Mouse (Mus musculus): ENCODE data around the gene Smagp. TPM values are rescaled to one million over a fixed set of nuclear protein-coding genes. Genes with fewer than 3 reads are reported as not detected.

Gene Smagp
- total RNA-seq, 2 experiments from 2014 or later: 13.7 to 15.8 TPM

- peak; percentile 22 to 34 for DNase-seq
- intact Hi-C loops (cut with DNase I): no loop called here
These were observed 29.5 kb upstream of the Smagp start for GRCm38 (mm10) chr15:100666219-100666696.

- DNase-seq: no peak
- intact Hi-C loops (cut with DNase I): no loop called here
These were observed 28.9 kb upstream of the Smagp start for GRCm38 (mm10) chr15:100665411-100666218.

DNA sequence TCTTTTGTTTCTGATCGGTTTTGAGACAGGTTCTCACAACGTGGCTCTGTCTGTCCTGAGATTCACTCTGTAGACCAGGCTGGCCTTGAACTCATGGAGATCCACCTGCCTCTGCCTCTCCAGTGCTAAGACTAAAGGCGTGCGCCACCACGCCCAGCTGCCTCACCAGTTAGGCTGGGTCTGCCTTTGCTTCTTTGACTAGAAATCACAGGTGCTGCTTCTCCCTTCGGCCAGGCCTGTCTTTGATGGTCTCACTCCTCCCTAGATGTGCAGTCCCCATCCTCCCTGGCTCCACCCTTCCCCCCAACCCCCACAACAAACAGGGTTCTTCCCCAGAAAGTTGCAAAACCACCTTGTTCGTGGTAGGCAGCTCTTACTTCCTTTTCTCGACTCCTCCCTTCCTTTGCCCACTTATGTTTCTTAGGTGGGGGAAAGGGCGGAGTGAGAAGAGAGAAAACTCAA lies 28.1 kb upstream of the Smagp start:
- intact Hi-C loops (cut with DNase I): no loop called here
- DNase-seq: no peak

GRCm38 (mm10) chr15:100660805-100661204 lies 24.1 kb upstream of the Smagp start:
- DNase-seq: no peak
- intact Hi-C loops (cut with DNase I): no loop called here

- intact Hi-C loops (cut with DNase I): no loop called here
- DNase-seq: no peak
These were observed 23.6 kb upstream of the Smagp start for GRCm38 (mm10) chr15:100660306-100660705.

GRCm38 (mm10) chr15:100655201-100655600 lies 18.5 kb upstream of the Smagp start:
- intact Hi-C loops (cut with DNase I): no loop called here
- no peak for DNase-seq

DNA sequence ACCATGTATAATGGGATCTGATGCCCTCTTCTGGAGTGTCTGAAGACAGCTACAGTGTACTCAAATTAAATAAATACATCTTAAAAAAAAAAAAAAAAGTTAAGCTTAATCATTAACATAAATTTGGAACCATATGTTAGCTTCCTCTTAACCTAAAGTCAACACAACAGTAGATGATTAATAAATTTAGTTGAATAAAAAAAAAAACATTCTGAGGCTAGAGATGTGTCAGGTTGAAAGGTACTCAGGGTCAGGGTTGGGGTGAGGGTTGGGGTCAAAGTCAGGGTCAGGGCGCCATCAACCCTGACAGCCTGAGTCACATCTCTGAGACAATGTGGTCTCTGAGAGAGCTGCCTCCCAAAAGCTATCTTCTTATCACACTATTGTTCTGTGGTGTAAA lies 17.5 kb upstream of the Smagp start:
- intact Hi-C loops (cut with DNase I): no loop called here
- no peak for DNase-seq

GRCm38 (mm10) chr15:100651610-100652009 lies 14.9 kb upstream of the Smagp start:
- intact Hi-C loops (cut with DNase I): no loop called here
- DNase-seq: no peak

GRCm38 (mm10) chr15:100650111-100650510 lies 13.4 kb upstream of the Smagp start:
- no peak for DNase-seq
- intact Hi-C loops (cut with DNase I): no loop called here

DNA sequence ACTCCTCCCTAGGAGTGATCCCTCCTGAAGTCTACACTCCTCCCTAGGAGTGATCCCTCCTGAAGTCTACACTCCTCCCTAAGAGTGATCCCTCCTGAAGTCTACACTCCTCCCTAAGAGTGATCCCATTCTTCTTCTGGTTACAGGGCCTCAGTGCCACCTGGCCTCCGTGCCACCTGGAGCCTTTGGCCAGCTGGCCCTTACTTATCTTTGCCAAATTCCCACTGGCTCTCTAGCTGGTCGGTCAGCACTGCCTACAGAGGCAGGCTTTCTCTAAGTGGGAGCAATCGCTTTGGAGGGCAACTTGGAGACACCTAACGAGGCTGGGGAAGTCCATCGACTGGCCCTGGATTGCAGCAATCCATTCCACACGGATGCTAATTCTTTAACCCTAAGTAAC lies 9.4 kb upstream of the Smagp start:
- no peak for DNase-seq

DNA sequence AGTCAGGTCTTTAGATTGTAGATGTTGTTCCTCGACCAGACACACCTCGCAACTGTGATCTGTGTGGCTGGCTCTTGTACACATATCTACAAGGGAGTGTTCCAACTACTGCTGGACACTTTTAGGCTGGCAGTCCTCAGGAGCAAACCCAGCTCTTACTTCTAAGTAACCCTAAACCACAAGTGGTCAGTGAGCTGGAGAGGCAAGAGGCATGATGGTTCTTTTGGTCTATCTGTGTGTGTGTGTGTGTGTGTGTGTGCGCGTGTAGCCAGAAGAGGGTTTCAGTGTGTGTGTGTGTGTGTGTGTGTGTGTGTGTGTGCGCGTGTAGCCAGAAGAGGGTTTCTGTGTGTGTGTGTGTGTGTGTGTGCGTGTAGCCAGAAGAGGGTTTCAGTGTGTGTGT lies 5.7 kb upstream of the Smagp start:
- intact Hi-C loops (cut with DNase I): no loop called here
- no peak for DNase-seq

More for the DNA sequence above, 9.4 kb upstream of the Smagp start:
- intact Hi-C loops (cut with DNase I): no loop called here

- DNase-seq: no peak
- intact Hi-C loops (cut with DNase I): no loop called here
These were observed 4.6 kb upstream of the Smagp start for GRCm38 (mm10) chr15:100641226-100641810.

DNA sequence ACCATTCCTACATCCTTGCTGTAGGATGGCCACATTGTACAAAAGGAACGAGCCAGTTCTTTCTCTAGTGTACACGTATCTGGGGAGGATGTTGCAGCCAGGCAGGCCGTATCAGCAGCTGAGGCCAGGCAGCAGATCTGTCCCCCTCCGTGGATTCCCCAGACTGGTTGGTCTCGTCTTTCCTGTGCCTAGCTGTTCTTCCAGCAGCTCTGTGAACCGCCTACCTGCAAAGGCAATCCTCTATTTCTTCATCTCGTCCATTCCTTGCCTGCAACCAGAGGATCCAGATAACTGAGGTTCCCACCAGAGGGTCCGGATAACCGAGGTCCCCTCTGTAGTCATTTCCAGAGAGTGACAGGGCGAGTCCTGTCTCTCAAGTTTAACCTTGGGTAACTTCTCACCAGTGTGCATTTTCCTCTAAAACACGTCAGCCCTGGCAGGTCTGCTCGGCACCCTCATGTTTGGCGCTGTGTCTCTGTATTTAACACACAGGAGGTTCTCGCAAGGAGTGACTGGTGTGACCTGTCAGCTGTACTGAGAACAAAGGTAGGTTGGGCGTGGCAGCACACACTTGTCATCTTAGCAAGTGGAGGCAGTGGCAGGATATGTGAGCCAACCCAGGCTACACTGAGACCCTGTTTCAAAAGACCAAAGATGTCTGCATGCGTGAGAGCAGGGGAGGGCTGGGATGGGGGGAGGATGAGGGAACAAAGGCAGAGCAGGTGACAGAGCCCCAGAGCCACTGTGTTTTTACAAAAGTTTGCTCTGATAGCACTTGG lies 3.4 kb upstream of the Smagp start:
- no peak for DNase-seq
- intact Hi-C loops (cut with DNase I): no loop called here

DNA sequence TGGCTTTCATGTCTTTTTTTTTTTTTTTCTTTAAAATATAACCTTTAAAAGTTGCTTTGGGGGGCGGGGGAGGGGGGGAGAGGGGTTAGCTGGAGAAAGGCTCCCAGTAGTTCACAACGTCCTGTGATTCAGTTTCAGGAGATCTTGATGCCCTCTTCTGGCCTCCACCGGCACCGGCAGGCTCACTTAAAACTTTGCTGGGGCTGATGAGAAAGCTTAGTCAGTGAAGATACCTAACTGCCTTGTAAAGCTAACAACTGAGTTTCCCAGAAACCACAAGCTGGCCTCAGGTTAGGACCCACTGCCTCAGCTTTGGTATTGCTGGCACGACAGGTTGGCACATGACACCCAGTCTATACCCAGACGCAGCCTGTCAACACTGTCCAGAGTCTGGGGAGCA lies 921 bp upstream of the Smagp start:
- DNase-seq: peak in 1 of 2 experiments; percentile 47
- intact Hi-C loops (cut with DNase I): loop anchor here (1.0 kb wide), 1 partner anchor 100 kb away; no protein-coding TSS in a partner anchor

DNA sequence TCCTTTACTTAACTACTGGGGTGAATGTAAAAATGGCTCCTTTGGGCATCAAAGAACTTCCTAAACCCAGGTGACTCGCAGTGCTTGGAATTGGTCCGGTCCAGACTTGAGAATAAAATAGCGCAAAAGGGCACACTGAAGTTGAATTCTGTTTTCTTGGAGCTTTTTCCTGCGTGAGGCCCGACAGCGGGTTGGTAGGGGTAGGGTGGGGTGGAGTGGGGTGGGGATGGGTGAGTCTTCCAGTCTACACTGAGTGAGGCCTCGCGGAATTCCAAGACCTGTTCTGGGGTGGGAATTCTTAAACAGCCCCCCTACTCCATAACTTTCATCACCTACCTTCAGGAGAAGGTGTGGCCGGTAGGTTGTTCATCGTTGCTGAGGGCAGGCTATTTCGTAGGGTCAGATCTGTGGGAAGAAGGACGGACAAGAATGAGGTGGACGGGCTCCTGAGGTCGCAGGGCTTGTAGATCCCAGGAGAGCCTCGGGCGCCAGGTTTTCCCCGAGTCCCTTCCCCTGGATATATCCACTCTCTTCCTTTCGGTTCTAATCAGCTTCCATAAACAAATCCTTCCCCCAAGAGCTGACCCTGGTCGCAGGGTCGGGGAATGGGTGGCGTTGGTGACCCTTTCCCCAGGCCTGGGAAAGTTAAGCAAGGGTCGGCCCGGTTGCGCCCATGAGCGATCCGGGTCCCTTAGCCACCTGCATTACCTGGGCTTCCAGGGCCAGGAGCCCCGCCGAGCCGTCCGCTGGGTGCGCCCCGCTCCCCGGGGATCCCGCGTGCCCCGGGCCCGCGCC lies 692 bp downstream of the Smagp start:
- intact Hi-C loops (cut with DNase I): no loop called here
- no peak for DNase-seq

DNA sequence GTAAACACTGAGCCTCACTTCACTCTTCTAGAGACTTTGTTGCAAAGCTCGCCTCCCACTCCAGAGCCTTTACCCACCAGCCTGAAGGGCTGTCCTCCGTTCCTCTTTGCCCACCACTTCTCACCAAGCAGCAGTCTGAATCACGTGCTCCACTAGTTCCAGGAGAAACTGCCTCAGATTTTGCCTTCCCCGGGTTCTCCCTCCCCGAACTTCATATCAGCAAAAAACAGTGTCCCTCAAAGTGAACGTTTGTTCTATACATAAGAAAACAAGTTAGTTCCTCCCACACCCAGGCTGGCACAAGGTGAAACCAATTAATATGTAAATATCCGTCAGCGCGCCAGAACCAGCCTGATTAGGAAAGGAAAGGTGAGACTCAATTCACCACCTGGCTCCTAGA lies 1.5 kb downstream of the Smagp start:
- intact Hi-C loops (cut with DNase I): no loop called here
- no peak for DNase-seq

GRCm38 (mm10) chr15:100633341-100633740 lies 3.4 kb downstream of the Smagp start:
- intact Hi-C loops (cut with DNase I): no loop called here
- no peak for DNase-seq

GRCm38 (mm10) chr15:100632323-100632722 lies 4.4 kb downstream of the Smagp start:
- intact Hi-C loops (cut with DNase I): no loop called here
- no peak for DNase-seq

DNA sequence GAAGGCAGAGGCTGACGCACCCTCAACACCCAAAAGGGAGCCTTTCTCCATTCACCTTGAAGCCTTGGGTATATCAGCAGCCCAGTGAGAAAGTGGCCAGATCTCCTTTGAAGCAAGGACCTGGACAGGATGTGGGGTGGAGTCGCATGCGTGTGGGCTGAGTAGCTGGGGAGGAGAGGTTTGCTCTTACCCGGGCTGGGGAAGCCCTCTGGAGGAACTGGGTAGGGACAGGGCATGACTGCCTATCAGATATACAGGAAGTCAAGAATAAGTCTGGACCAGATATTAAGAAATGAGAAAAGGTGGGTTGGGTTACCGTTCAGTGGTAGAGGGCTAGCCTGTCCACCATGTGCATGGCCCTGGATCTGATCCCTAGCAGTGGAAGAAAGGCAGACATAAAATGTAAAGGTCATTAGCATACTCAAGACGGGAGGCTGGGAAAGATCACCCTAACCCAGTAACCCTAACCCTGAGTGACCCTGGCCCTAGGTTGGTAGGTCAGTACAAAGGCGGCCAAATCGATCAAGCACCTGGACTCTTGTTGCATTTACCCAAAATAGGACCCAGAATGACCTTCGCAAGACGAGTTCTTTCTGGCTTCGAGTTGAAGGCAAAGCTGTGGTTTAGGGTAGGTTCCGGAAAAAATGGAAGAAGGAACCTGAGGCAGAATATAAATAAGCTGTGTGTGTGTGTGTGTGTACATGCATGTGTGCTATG lies 5.1 kb downstream of the Smagp start:
- intact Hi-C loops (cut with DNase I): no loop called here
- DNase-seq: no peak

- DNase-seq: no peak
- intact Hi-C loops (cut with DNase I): no loop called here
These were observed 6.6 kb downstream of the Smagp start for GRCm38 (mm10) chr15:100630126-100630525.
